Mouse (Mus musculus) E14TG2a.4 (cell line): Measurements from ENCODE around the gene Gm49425.

Experiments used
- CTCF ChIP-seq: conservative IDR thresholded peaks from 2 replicates; pipeline ENCODE4 v1.5.1; 2014; ENCODE audit warnings: low read length
- NANOG ChIP-seq: IDR thresholded peaks from 2 replicates; pipeline ENCODE4 v1.6.1; 2014; ENCODE audit warnings: borderline replicate concordance, low read length, mixed read lengths
- POU5F1 ChIP-seq: IDR thresholded peaks from 2 replicates; pipeline ENCODE4 v1.6.1; 2014; ENCODE audit warnings: low read length, borderline replicate concordance

GRCm38 (mm10) chr15:101562850-101563249, 45.8 kb upstream of the Gm49425 start, which contains the start of gene Krt90:
- TF ChIP-seq CTCF, result no peak
- TF ChIP-seq POU5F1, result no peak
- no peak for TF ChIP-seq NANOG
